Comparison of ENCODE assay signal across 7 mouse cellular contexts in genomic region chr11:40692101-40692509, GRCm38 (mm10). TPM values are rescaled to one million over a fixed set of nuclear protein-coding genes. Genes with fewer than 3 reads are reported as not detected.
DNase-seq lines count a peak whose midpoint lies in the region; ATAC-seq and TF ChIP-seq lines count a peak whose summit lies in the region.

No protein-coding gene starts in this region.

- H3K27ac ChIP-seq in left cerebral cortex, adult 2 months, result peak overlapping the region; percentile 91
- peak overlapping the region; percentile 74 for H3K27ac ChIP-seq in forebrain, postnatal 0 days (ENCODE audit: low read depth, low read length)
- H3K27ac ChIP-seq in liver, postnatal 0 days (ENCODE audit: low read depth), result peak overlapping the region; percentile 94

- H3K9me3 ChIP-seq in forebrain, postnatal 0 days (ENCODE audit: low read length), result no peaks in the 10 kb centered on the region
- no peaks in the 10 kb centered on the region for H3K9me3 ChIP-seq in liver, postnatal 0 days (ENCODE audit: low read length)

- TF ChIP-seq EP300 in liver, postnatal 0 days (IDR thresholded peaks at IDR 0.05; ENCODE audit: low read depth), result no peak

- H3K27me3 ChIP-seq in forebrain, postnatal 0 days (ENCODE audit: insufficient read depth, low read length), result no peaks in the 10 kb centered on the region
- H3K27me3 ChIP-seq in liver, postnatal 0 days (ENCODE audit: insufficient read depth, low read length), result no peaks in the 10 kb centered on the region

- H3K4me3 ChIP-seq in left cerebral cortex, adult 2 months, result peak overlapping the region; percentile 97
- H3K4me3 ChIP-seq in forebrain, postnatal 0 days (ENCODE audit: low read depth, low read length), result peak overlapping the region; percentile 78
- H3K4me3 ChIP-seq in liver, postnatal 0 days (ENCODE audit: low read depth, low read length), result peak overlapping the region; percentile 73

- no peaks in the 10 kb centered on the region for H3K36me3 ChIP-seq in forebrain, postnatal 0 days (ENCODE audit: insufficient read depth)
- H3K36me3 ChIP-seq in liver, postnatal 0 days (replicated peaks; ENCODE audit: insufficient read depth, low read length), result peaks cover 5% of the 10 kb centered on the region; the same call in 1 of the 2 replicates

- intact Hi-C loops in left cerebral cortex, adult 2 months (cut with DNase I), result loop anchor here (1.0 to 5.0 kb wide), 3 partner anchors 41 to 140 kb away; partner anchors contain the start of genes Ccng1, Hmmr and Nudcd2
- intact Hi-C loops in left cerebral cortex, postnatal 14 days (cut with DNase I), result loop anchor here (5.0 kb wide), 2 partner anchors 40 to 60 kb away; partner anchors contain the start of genes Hmmr and Nudcd2
- intact Hi-C loops in left cerebral cortex, postnatal 4 days (cut with DNase I), result no loop called here
- intact Hi-C loops in left cerebral cortex, postnatal 25 days (cut with DNase I), result loop anchor here (2.0 kb wide), 3 partner anchors 41 to 71 kb away; partner anchors contain the start of genes Ccng1, Hmmr and Nudcd2

- no peak for TF ChIP-seq POLR2A in brain, embryonic 14.5 days (IDR thresholded peaks at IDR 0.05; ENCODE audit: borderline replicate concordance, extremely low read depth, insufficient read depth, insufficient read length, poor library complexity, severe bottlenecking)

- TF ChIP-seq CTCF in left cerebral cortex, adult 2 months (IDR thresholded peaks at IDR 0.05), result no peak
- TF ChIP-seq CTCF in brain, embryonic 14.5 days (IDR thresholded peaks at IDR 0.05; ENCODE audit: borderline replicate concordance, extremely low read depth, insufficient read depth, insufficient read length), result 0 out of 2 replicates have a peak, but pooled peaks have one; percentile 0
- TF ChIP-seq CTCF in forebrain, postnatal 0 days (IDR thresholded peaks at IDR 0.05; ENCODE audit: low read depth), result peak; percentile 31; the same call in 1 of the 2 replicates
- TF ChIP-seq CTCF in liver, postnatal 0 days (IDR thresholded peaks at IDR 0.05; ENCODE audit: low read depth), result no peak

- peaks cover 7% of the 10 kb centered on the region for H3K4me1 ChIP-seq in forebrain, postnatal 0 days (ENCODE audit: insufficient read depth)
- H3K4me1 ChIP-seq in liver, postnatal 0 days (ENCODE audit: insufficient read depth), result peaks cover 21% of the 10 kb centered on the region

- ATAC-seq in forebrain, postnatal 0 days, result peak; percentile 61
- ATAC-seq in liver, postnatal 0 days, result peak; percentile 81

- no peak for DNase-seq in left cerebral cortex, adult 2 months (ENCODE audit: extremely low spot score in 1 of 2, low spot score in 2 of 2)
- no peak for DNase-seq in left cerebral cortex, postnatal 14 days (ENCODE audit: low spot score in 2 of 2)
- DNase-seq in brain, embryonic 14.5 days (ENCODE audit: low read depth), result no peak
- peak; percentile 30 for DNase-seq in forebrain, postnatal 0 days
- DNase-seq in liver, postnatal 0 days, result no peak
- no peak for DNase-seq in left cerebral cortex, postnatal 4 days
- no peak for DNase-seq in left cerebral cortex, postnatal 25 days (ENCODE audit: low spot score in 2 of 2)

- peak overlapping the region; percentile 68 for H3K9ac ChIP-seq in forebrain, postnatal 0 days
- H3K9ac ChIP-seq in liver, postnatal 0 days (replicated peaks), result peak overlapping the region; percentile 85

- peak overlapping the region; percentile 80 for H3K4me2 ChIP-seq in forebrain, postnatal 0 days (ENCODE audit: low read depth)
- peak overlapping the region; percentile 91 for H3K4me2 ChIP-seq in liver, postnatal 0 days (ENCODE audit: low read depth, low read length)

- under 1% methylated on average over 28 of the region's 28 CpGs for WGBS in forebrain, postnatal 0 days
- under 1% methylated on average over 27 of the region's 28 CpGs for WGBS in liver, postnatal 0 days (ENCODE audit: insufficient replicate concordance)

RNA-seq across cellular contexts. Expression of gene Mat2b, which starts 2.9 kb away (rescaled TPM):
- 100 to 1,000 TPM; 145 to 160 TPM for total RNA-seq in left cerebral cortex, adult 2 months (2021)
- total RNA-seq in left cerebral cortex, postnatal 14 days (2021), result 100 to 1,000 TPM; 134 to 137 TPM
- 46.0 and 52.1 TPM in 2 replicates for polyA plus RNA-seq in brain, embryonic 14.5 days (2012; rRNA removed)
- total RNA-seq in forebrain, postnatal 0 days (2014; rRNA removed), result 59.6 and 71.1 TPM in 2 replicates
- 61.6 and 70.4 TPM in 2 replicates for polyA plus RNA-seq in forebrain, postnatal 0 days (2015; fragmentation: Nextera tagmentation; extraction: Ambion mirVana)
- 46.4 and 50.3 TPM in 2 replicates for polyA plus RNA-seq in liver, postnatal 0 days (2015; fragmentation: Nextera tagmentation; extraction: Ambion mirVana)
- total RNA-seq in left cerebral cortex, postnatal 4 days (2021), result 10 to 100 TPM; 56.9 to 61.3 TPM
- 100 to 1,000 TPM; 149 to 158 TPM for total RNA-seq in left cerebral cortex, postnatal 25 days (2021)

RNA-seq across cellular contexts. Expression of gene Hmmr, which starts 41.1 kb away (rescaled TPM):
- total RNA-seq in left cerebral cortex, adult 2 months (2021), result under 1 TPM; 0.33 to 0.50 TPM
- 1 to 10 TPM; 1.1 to 1.7 TPM for total RNA-seq in left cerebral cortex, postnatal 14 days (2021)
- polyA plus RNA-seq in brain, embryonic 14.5 days (2012; rRNA removed), result 8.0 and 13.4 TPM in 2 replicates
- 3.0 and 6.4 TPM in 2 replicates for total RNA-seq in forebrain, postnatal 0 days (2014; rRNA removed)
- polyA plus RNA-seq in forebrain, postnatal 0 days (2015; fragmentation: Nextera tagmentation; extraction: Ambion mirVana), result 4.3 and 4.6 TPM in 2 replicates
- 16.5 and 21.8 TPM in 2 replicates for polyA plus RNA-seq in liver, postnatal 0 days (2015; fragmentation: Nextera tagmentation; extraction: Ambion mirVana)
- 1 to 10 TPM; 3.2 to 3.6 TPM for total RNA-seq in left cerebral cortex, postnatal 4 days (2021)
- under 1 TPM; 0.41 to 0.62 TPM for total RNA-seq in left cerebral cortex, postnatal 25 days (2021)

RNA-seq across cellular contexts. Expression of gene Nudcd2, which starts 41.4 kb away (rescaled TPM):
- 10 to 100 TPM; 20.1 to 20.3 TPM for total RNA-seq in left cerebral cortex, adult 2 months (2021)
- total RNA-seq in left cerebral cortex, postnatal 14 days (2021), result 10 to 100 TPM; 19.3 to 20.0 TPM
- 28.9 and 29.5 TPM in 2 replicates for polyA plus RNA-seq in brain, embryonic 14.5 days (2012; rRNA removed)
- 29.0 and 29.5 TPM in 2 replicates for total RNA-seq in forebrain, postnatal 0 days (2014; rRNA removed)
- polyA plus RNA-seq in forebrain, postnatal 0 days (2015; fragmentation: Nextera tagmentation; extraction: Ambion mirVana), result 50.5 and 56.3 TPM in 2 replicates
- polyA plus RNA-seq in liver, postnatal 0 days (2015; fragmentation: Nextera tagmentation; extraction: Ambion mirVana), result 68.6 and 70.1 TPM in 2 replicates
- total RNA-seq in left cerebral cortex, postnatal 4 days (2021), result 10 to 100 TPM; 23.1 to 24.1 TPM
- total RNA-seq in left cerebral cortex, postnatal 25 days (2021), result 10 to 100 TPM; 19.5 to 20.8 TPM

Comparison
In these comparisons a context has a peak if more than half of its experiments do, and no peak if none do; other contexts are left out.
1. CTCF ChIP-seq: peak in brain, embryonic 14.5 days (single experiment) and forebrain, postnatal 0 days (single experiment); none in left cerebral cortex, adult 2 months (single experiment) and liver, postnatal 0 days (single experiment).
2. Peak in every context shown above with its lines, with median percentiles within 50 percentile points of each other: H3K27ac ChIP-seq and H3K4me3 ChIP-seq.